Mouse (Mus musculus) cortical plate, adult 2 months (tissue): ENCODE data around the gene Fggy.

Source experiments
- CTCF ChIP-seq: fragments of 200-500 bp; IDR thresholded peaks from 2 replicates; pipeline ENCODE4 v1.5.1; 2011; ENCODE audit warnings: mild to moderate bottlenecking, control low read depth, low read length; ENCODE audit not compliant: insufficient read depth; ENCODE audit errors: extremely low read depth
- POLR2A ChIP-seq: fragments of 200-500 bp; IDR thresholded peaks from 2 replicates; pipeline ENCODE4 v1.6.1; 2011; ENCODE audit warnings: mild to moderate bottlenecking, low read length, control low read depth; ENCODE audit not compliant: insufficient read depth; ENCODE audit errors: extremely low read depth

GRCm38 (mm10) chr4:95895199-95895754 is 338.0 kb downstream of the Fggy start:
- TF ChIP-seq CTCF (no peak), POLR2A (no peak)
